Mouse (Mus musculus) MEL-GATA-1-ER (cell line): ENCODE results near the gene E430018J23Rik.
"Not testable (repeated sequence)": the region's sequence is repeated elsewhere in the genome, so short reads cannot be mapped to it uniquely, and the experiment has no call there.

Experiments
- DNase-seq: peaks from one replicate; pipeline ENCODE4 v3.0.0-alpha.2; 2012; ENCODE audit warnings: low read depth; ENCODE audit errors: extremely low read depth

E430018J23Rik gene

DNA sequence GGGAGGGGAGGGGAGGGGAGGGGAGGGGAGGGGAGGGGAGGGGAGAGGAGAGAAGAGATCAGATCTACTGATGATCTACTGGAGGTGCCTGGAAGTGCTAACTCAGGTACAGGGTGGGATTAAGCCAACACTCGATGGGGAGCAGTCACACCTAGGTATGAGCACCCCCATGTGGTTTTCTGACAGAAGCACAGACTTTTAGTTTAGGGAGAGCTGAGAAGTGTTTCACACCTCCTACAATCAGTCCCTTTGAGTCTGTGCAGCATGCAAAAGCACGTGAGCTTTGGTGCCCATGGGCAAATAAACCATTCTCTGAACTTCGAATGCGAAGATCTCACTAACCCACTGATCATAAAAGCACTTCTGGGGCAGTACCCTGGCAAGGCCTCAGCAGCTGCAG is 51.1 kb downstream of the E430018J23Rik start:
- DNase-seq, result no peak

DNA sequence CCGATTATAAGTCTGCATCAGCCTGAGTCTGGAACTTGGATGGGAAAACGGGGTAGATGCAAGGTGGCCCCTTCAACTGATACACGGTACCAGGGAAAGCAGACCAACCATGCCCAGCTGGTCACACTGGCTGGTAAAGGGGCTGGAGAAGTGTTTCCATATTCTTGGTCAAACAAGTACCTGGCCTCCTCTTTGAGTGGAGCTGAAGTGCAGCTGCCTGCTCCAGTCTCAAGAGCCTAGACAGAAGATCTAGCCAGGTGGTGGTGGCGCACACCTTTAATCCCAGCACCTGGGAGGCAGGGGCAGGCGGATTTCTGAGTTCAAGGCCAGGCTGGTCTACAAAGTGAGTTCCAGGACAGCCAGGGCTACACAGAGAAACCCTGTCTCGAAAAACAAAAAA is 51.6 kb downstream of the E430018J23Rik start:
- not testable (repeated sequence) for DNase-seq

- DNase-seq, result no peak
These were observed 52.1 kb downstream of the E430018J23Rik start for GRCm38 (mm10) chr7:127341356-127341755.
